Mouse (Mus musculus): ENCODE data around the gene Dnajb11. TPM values are rescaled to one million over a fixed set of nuclear protein-coding genes. Genes with fewer than 3 reads are reported as not detected.

The Dnajb11 gene
- polyA plus RNA-seq, 1 experiment from 2014 or later: 108 TPM

DNA sequence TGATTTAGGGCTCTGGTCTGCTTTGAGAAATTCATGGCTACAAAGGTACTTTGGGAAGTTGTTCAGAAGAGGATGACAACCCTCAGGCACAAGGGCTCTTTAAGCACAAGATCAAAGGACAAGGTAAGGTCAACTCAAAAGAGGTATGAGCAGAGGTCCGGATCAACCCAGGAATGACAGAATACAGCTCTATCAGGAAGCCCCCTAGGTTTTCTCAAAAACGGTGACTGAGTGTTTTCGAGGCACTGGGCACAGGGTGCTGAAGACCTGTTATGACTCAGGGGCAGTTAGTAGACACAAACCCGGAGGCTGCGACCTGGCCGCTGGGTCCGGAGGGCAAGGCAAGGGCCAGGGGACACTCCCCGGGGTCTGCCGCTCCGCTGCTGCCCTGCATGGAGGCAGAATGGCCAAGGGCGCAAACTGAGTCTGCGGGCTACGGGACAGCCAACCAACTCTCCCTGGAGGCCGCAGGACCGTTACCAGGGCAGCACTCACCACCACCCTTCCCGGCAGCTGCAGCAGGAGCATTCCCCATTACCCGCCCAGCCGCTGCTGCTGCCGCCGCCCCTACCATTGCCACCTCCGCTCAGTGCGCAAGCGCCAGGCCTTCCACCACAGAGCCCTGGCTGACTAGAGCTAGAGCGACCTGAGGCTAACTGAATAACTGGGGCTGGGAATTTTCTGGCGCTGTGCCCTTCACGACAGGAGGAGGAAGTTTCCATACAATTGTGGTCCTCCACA is 13.4 kb upstream of the Dnajb11 start:
- Histone ChIP-seq H3K27me3 (ENCODE audit: insufficient read depth, low read length) (no peaks in the 10 kb centered on the region), H3K4me2 (ENCODE audit: low read length) (peak overlapping the region; percentile 96), H3K4me1 (replicated peaks; ENCODE audit: insufficient read depth, low read length) (0 out of 2 replicates have a peak, but pooled peaks cover 4% of the 10 kb centered on the region), H3K27ac (peak overlapping the region; percentile 58), H3K4me3 (replicated peaks; ENCODE audit: low read depth, low read length) (peak overlapping the region; percentile 49), H3K9ac (ENCODE audit: low read depth, low read length) (peak overlapping the region; percentile 70), H3K9me3 (replicated peaks; ENCODE audit: low read length) (no peaks in the 10 kb centered on the region), H3K36me3 (ENCODE audit: insufficient read depth, low read length) (no peaks in the 10 kb centered on the region)
- WGBS: 4% methylated on average over 26 of the region's 26 CpGs
- ATAC-seq (replicated peaks; ENCODE audit: low FRiP score, low read depth) (peak; percentile 92), DNase-seq (ENCODE audit: low spot score) (peak; percentile 94)
- TF ChIP-seq CTCF (IDR thresholded peaks at IDR 0.05; ENCODE audit: low read depth): no peak

DNA sequence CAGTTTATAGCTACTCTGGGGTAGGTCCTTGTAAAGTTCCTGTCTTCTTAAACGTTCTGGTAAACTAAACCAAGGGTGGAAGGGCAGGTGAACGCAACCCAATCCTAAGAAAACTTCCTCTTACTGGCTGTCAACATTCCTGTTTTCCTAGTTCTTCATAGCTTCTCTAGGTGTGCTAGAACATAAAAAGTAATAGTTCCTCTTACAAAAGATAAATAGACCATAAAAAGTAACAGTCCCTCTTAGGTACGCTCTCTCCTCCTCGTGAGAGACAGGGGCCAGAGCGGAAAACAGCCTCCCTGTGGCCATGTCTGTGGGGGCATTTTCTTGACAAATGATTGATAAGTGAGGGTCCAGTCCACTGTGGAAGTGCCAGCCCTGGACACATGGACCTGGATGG is 12.8 kb upstream of the Dnajb11 start:
- no peak for DNase-seq (ENCODE audit: low spot score)
- Histone ChIP-seq H3K4me1 (replicated peaks; ENCODE audit: insufficient read depth, low read length) (0 out of 2 replicates have a peak, but pooled peaks cover 4% of the 10 kb centered on the region), H3K9ac (ENCODE audit: low read depth, low read length) (peak overlapping the region; percentile 70), H3K27me3 (ENCODE audit: insufficient read depth, low read length) (no peaks in the 10 kb centered on the region), H3K36me3 (ENCODE audit: insufficient read depth, low read length) (no peaks in the 10 kb centered on the region), H3K4me3 (replicated peaks; ENCODE audit: low read depth, low read length) (peak overlapping the region; percentile 49), H3K27ac (peak overlapping the region; percentile 58), H3K9me3 (replicated peaks; ENCODE audit: low read length) (no peaks in the 10 kb centered on the region), H3K4me2 (ENCODE audit: low read length) (peak overlapping the region; percentile 96)
- WGBS: 29% methylated on average over 5 of the region's 5 CpGs
- ATAC-seq (replicated peaks; ENCODE audit: low FRiP score, low read depth): no peak
- no peak for TF ChIP-seq CTCF (IDR thresholded peaks at IDR 0.05; ENCODE audit: low read depth)

DNA sequence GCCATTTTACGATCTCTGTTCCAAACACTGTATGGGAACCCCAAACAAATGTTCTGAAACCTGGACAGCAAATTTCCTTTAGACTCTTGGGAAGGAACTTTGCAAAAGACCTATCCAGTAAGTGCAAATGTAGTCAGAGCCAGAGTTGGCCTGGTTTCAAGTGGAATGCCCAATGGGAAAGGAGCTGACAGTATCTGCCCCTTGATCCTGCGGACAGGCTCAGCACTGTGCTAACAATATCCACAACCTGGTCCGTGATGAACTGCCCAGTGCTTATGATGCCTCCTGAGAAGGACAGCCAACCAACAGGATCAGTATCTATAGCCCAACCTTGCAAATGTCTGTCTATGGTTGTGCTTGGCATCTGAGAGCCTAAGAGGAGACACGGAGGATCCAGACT is 12.2 kb upstream of the Dnajb11 start:
- H3K4me2 ChIP-seq (ENCODE audit: low read length): no peak overlapping the region
- ATAC-seq (replicated peaks; ENCODE audit: low FRiP score, low read depth) (no peak), DNase-seq (ENCODE audit: low spot score) (no peak)
- H3K4me3 ChIP-seq (replicated peaks; ENCODE audit: low read depth, low read length): no peak overlapping the region
- no peak for TF ChIP-seq CTCF (IDR thresholded peaks at IDR 0.05; ENCODE audit: low read depth)
- WGBS: 87% methylated on average over 4 of the region's 4 CpGs
- H3K27ac ChIP-seq: no peak overlapping the region
- H3K36me3 ChIP-seq (ENCODE audit: insufficient read depth, low read length): no peaks in the 10 kb centered on the region
- 0 out of 2 replicates have a peak, but pooled peaks cover 4% of the 10 kb centered on the region for H3K4me1 ChIP-seq (replicated peaks; ENCODE audit: insufficient read depth, low read length)
- no peaks in the 10 kb centered on the region for H3K9me3 ChIP-seq (replicated peaks; ENCODE audit: low read length)
- no peak overlapping the region for H3K9ac ChIP-seq (ENCODE audit: low read depth, low read length)
- H3K27me3 ChIP-seq (ENCODE audit: insufficient read depth, low read length): no peaks in the 10 kb centered on the region

- H3K4me3 ChIP-seq (replicated peaks; ENCODE audit: low read depth, low read length): no peak overlapping the region
- H3K27me3 ChIP-seq (ENCODE audit: insufficient read depth, low read length): no peaks in the 10 kb centered on the region
- ATAC-seq (replicated peaks; ENCODE audit: low FRiP score, low read depth): no peak
- H3K27ac ChIP-seq: no peak overlapping the region
- DNase-seq (ENCODE audit: low spot score): no peak
- no peaks in the 10 kb centered on the region for H3K9me3 ChIP-seq (replicated peaks; ENCODE audit: low read length)
- WGBS: 85% methylated on average over 1 of the region's 1 CpGs
- H3K9ac ChIP-seq (ENCODE audit: low read depth, low read length): no peak overlapping the region
- TF ChIP-seq CTCF (IDR thresholded peaks at IDR 0.05; ENCODE audit: low read depth): no peak
- H3K36me3 ChIP-seq (ENCODE audit: insufficient read depth, low read length): no peaks in the 10 kb centered on the region
- H3K4me2 ChIP-seq (ENCODE audit: low read length): no peak overlapping the region
- 0 out of 2 replicates have a peak, but pooled peaks cover 4% of the 10 kb centered on the region for H3K4me1 ChIP-seq (replicated peaks; ENCODE audit: insufficient read depth, low read length)
Observed at GRCm38 (mm10) chr16:22847686-22848085, 10.0 kb upstream of the Dnajb11 start.

DNA sequence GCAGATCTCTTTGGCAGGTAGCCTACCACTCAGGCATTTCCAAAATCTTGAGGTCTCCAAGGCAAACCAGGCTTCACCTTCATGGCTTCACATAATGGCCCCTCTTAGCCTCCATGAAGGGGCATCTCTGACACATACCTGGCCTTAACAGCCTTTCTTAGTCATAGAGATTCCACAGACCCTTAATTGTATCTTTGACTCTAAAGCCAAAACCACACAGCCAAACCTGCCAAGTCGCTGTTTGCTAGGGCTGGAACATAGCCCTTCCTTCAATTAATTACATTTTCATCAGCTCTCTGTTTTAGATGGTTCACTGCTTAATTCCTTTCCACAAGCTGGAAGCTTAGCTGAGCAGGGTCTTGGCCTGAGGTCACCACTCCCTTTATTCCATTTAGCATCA is 9.3 kb upstream of the Dnajb11 start:
- DNase-seq (ENCODE audit: low spot score): no peak
- H3K36me3 ChIP-seq (ENCODE audit: insufficient read depth, low read length): no peaks in the 10 kb centered on the region
- 0 out of 2 replicates have a peak, but pooled peaks cover 4% of the 10 kb centered on the region for H3K4me1 ChIP-seq (replicated peaks; ENCODE audit: insufficient read depth, low read length)
- 70% methylated on average over 1 of the region's 1 CpGs for WGBS
- H3K27ac ChIP-seq: no peak overlapping the region
- H3K4me3 ChIP-seq (replicated peaks; ENCODE audit: low read depth, low read length): no peak overlapping the region
- ATAC-seq (replicated peaks; ENCODE audit: low FRiP score, low read depth): no peak
- H3K9me3 ChIP-seq (replicated peaks; ENCODE audit: low read length): no peaks in the 10 kb centered on the region
- no peak overlapping the region for H3K4me2 ChIP-seq (ENCODE audit: low read length)
- H3K27me3 ChIP-seq (ENCODE audit: insufficient read depth, low read length): no peaks in the 10 kb centered on the region
- H3K9ac ChIP-seq (ENCODE audit: low read depth, low read length): no peak overlapping the region
- no peak for TF ChIP-seq CTCF (IDR thresholded peaks at IDR 0.05; ENCODE audit: low read depth)

DNA sequence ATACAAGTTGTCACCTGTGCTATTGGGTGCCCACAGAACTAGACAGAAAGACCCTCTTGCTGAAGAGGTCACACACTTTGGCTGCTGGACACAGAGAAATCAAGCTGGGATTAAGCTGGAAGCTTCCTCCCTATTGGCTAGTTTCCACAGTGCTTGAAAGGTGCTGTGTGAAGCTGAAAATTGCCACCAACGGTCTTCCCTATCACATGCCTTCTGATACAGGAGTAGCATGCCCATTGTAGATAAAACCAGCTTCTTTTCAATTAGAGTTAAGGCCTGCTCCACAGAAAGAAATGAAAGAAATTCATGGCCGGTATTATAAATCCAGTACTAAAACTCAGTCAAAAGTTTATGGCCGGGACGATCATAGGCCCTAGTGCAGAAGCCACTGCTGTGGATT is 4.9 kb upstream of the Dnajb11 start:
- H3K36me3 ChIP-seq (ENCODE audit: insufficient read depth, low read length): 0 out of 2 replicates have a peak, but pooled peaks cover 5% of the 10 kb centered on the region
- H3K4me2 ChIP-seq (ENCODE audit: low read length): no peak overlapping the region
- H3K4me3 ChIP-seq (replicated peaks; ENCODE audit: low read depth, low read length): no peak overlapping the region
- 96% methylated on average over 4 of the region's 4 CpGs for WGBS
- H3K9me3 ChIP-seq (replicated peaks; ENCODE audit: low read length): no peaks in the 10 kb centered on the region
- DNase-seq (ENCODE audit: low spot score) (no peak), ATAC-seq (replicated peaks; ENCODE audit: low FRiP score, low read depth) (no peak)
- H3K27me3 ChIP-seq (ENCODE audit: insufficient read depth, low read length): no peaks in the 10 kb centered on the region
- no peak overlapping the region for H3K9ac ChIP-seq (ENCODE audit: low read depth, low read length)
- no peak for TF ChIP-seq CTCF (IDR thresholded peaks at IDR 0.05; ENCODE audit: low read depth)
- H3K27ac ChIP-seq: no peak overlapping the region
- no peaks in the 10 kb centered on the region for H3K4me1 ChIP-seq (replicated peaks; ENCODE audit: insufficient read depth, low read length)

Data from kidney, postnatal 0 days (tissue).